Mouse (Mus musculus) kidney, adult 2 months (tissue): Measurements from ENCODE around the gene Atp2c2. TPM values are rescaled to one million over a fixed set of nuclear protein-coding genes. Genes with fewer than 3 reads are reported as not detected.

ENCODE experiments used
- DNase-seq: peaks from one replicate; pipeline ENCODE4 v3.0.0; 2021
- H3K27ac ChIP-seq: fragments of 200-500 bp; 2 replicates; pipeline ENCODE4 v1.5.1; 2012; ENCODE audit warnings: low read depth, low read length, control low read depth, inconsistent platforms; ENCODE audit not compliant: insufficient read depth
- H3K27me3 ChIP-seq: fragments of 200-500 bp; replicated peaks from 2 replicates; pipeline ENCODE4 v1.6.1; 2012; ENCODE audit warnings: mild to moderate bottlenecking, moderate library complexity, low read length, inconsistent platforms; ENCODE audit not compliant: control insufficient read depth, insufficient read depth
- H3K36me3 ChIP-seq: fragments of 200-500 bp; 2 replicates; pipeline ENCODE4 v1.6.1; 2012; ENCODE audit warnings: mild to moderate bottlenecking, moderate library complexity, low read length, inconsistent platforms; ENCODE audit not compliant: control insufficient read depth, insufficient read depth
- H3K4me1 ChIP-seq: fragments of 200-500 bp; 2 replicates; pipeline ENCODE4 v1.6.1; 2011; ENCODE audit warnings: low read length; ENCODE audit not compliant: control insufficient read depth, insufficient read depth
- H3K4me3 ChIP-seq: fragments of 200-500 bp; 2 replicates; pipeline ENCODE4 v1.5.1; 2011; ENCODE audit warnings: mild to moderate bottlenecking, low read depth, low read length, control low read depth; ENCODE audit not compliant: insufficient read depth
- CTCF ChIP-seq: fragments of 200-500 bp; conservative IDR thresholded peaks from 2 replicates; pipeline ENCODE4 v1.5.1; 2011; ENCODE audit warnings: low read depth, mild to moderate bottlenecking, control low read depth, low read length, moderate library complexity, mixed read lengths; ENCODE audit not compliant: insufficient read depth, insufficient read length
- POLR2A ChIP-seq: fragments of 200-500 bp; IDR thresholded peaks from one replicate; pipeline ENCODE4 v1.6.1; 2011; ENCODE audit warnings: low read depth, low read length, control low read depth
- WGBS: fragments of 180-500 bp; shearing (Covaris S2); methylation state at CpG from one replicate; pipeline ENCODE4 v1.1.7; 2018; 5-methylcytosine and 5-hydroxymethylcytosine counted together
- polyA plus RNA-seq: library from polyadenylated mRNA; depleted of rRNA; stranded (reverse); fragments of >200 nt; gene quantifications from 2 replicates; pipeline ENCODE4 v1.2.3, GENCODE M21; 2012

Atp2c2 gene
- polyA plus RNA-seq, 1 experiment: 0.52 TPM

- WGBS: 90% methylated on average over 9 of the region's 9 CpGs
- DNase-seq: no peak
- H3K27ac ChIP-seq: no peak overlapping the region
- H3K36me3 ChIP-seq: no peaks in the 10 kb centered on the region
- no peak for TF ChIP-seq CTCF
- H3K4me3 ChIP-seq: no peak overlapping the region
- no peaks in the 10 kb centered on the region for H3K27me3 ChIP-seq
- H3K4me1 ChIP-seq: no peaks in the 10 kb centered on the region
Observed at GRCm38 (mm10) chr8:119707146-119707545, 7.3 kb downstream of the Atp2c2 start.

DNA sequence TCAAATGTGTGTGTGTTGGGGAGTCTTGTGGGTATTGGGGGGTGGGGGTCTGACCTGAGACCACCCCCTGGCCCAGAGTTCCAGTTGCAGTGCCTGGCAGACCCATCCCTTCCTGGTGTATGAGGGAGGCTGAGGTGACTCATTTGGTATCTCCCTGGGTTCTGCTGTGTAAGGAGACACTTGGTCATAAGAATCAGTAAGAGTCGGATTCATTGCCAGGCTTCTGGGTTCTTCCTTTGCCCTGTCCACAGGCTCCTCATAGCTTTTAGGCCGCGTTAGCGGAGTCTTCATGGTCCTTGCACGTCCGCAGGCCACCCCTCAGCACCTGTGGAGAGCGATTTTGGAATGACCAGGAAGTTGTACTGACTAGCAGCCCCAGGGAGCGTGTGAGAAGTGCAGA lies 8.7 kb downstream of the Atp2c2 start:
- no peaks in the 10 kb centered on the region for H3K36me3 ChIP-seq
- H3K27ac ChIP-seq: no peak overlapping the region
- no peak for DNase-seq
- H3K4me3 ChIP-seq: no peak overlapping the region
- TF ChIP-seq POLR2A (no peak), CTCF (no peak)
- H3K4me1 ChIP-seq: no peaks in the 10 kb centered on the region
- WGBS: 92% methylated on average over 8 of the region's 8 CpGs
- H3K27me3 ChIP-seq: no peaks in the 10 kb centered on the region

DNA sequence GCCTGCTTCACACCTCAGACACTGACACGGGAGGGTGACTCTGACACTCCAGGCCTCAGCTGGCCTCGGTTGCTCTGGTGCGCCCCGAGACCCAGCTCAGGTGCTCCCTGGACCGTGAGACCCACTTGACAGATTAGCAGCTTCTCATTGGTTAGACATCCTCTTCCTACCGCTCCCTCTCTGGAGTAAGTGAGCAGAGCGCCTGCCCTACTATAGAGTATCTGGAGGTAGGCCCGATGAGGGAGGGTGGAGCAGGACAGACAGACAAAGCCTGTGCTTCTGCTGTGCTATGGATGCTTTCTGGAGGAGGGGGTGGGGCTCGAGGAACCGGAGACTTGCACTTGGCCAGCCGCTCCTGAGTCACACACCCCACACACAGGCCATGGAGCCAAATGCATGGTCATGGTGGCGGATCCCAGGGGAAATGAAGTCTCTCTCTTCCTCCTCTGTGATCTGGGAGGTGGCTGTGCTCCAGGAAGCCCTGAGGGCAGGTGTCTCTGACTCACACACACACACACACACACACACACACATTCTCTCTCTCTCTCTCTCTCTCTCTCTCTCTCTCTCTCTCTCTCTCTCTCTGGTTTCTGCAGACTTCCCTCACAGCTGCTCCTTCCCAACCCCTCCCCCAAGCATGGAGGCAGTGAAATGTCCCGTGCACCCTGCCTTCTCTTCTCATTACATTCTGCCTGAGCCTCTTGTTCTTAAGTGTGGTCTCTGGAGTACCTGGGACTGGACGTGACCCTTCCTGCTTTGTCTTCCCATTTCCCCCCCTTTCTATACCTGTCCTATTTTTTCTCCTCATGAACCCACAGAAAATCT lies 9.3 kb downstream of the Atp2c2 start:
- TF ChIP-seq CTCF: no peak
- TF ChIP-seq POLR2A: no peak
- Histone ChIP-seq H3K27me3 (no peaks in the 10 kb centered on the region), H3K4me3 (no peak overlapping the region), H3K36me3 (no peaks in the 10 kb centered on the region), H3K4me1 (no peaks in the 10 kb centered on the region), H3K27ac (no peak overlapping the region)
- WGBS: 59% methylated on average over 14 of the region's 14 CpGs
- peak; percentile 15 for DNase-seq

DNA sequence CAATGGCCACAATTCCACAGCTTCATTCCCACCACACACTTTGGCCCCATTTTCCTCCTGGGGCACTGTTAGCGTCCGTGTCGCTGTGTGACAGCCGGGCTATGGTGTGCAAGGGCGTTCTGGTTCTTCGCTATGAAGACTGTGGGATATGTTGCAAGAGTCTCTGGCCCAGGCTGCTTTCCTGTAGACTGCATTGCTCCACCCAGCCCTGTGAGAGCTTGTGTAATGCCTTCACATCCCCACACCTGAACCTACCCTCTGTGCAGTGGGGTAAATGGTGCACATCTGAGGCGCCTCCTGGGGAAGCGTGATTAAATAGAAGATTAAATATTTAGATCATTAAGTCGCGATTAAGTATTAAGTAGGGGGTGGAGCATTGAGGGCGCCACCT lies 9.9 kb downstream of the Atp2c2 start:
- DNase-seq: no peak
- TF ChIP-seq CTCF: no peak
- TF ChIP-seq POLR2A: no peak
- WGBS: 71% methylated on average over 11 of the region's 11 CpGs
- no peaks in the 10 kb centered on the region for H3K4me1 ChIP-seq
- no peak overlapping the region for H3K4me3 ChIP-seq
- no peak overlapping the region for H3K27ac ChIP-seq
- no peaks in the 10 kb centered on the region for H3K36me3 ChIP-seq
- no peaks in the 10 kb centered on the region for H3K27me3 ChIP-seq

DNA sequence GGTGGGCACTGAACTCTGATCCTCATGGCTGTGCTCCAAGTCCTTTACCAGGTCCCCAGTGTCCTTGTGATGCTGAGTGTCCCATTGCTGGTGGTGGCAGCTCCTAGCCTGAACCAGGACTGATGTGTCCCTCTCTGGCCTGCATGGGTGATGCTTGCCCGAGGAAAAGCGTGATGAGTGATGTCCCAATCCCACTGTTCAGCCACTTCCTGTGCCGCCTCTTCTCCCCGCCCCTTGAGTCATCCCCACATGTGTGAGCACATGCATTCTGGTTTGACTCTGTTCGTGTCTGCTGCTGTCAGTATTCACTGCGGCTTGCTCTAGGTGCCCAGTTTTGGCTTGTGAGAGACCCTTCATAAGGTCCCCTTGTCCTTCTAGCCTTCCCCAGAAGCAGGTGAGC lies 12.4 kb downstream of the Atp2c2 start:
- H3K4me1 ChIP-seq: no peaks in the 10 kb centered on the region
- H3K27ac ChIP-seq: no peak overlapping the region
- TF ChIP-seq CTCF (no peak), POLR2A (no peak)
- H3K36me3 ChIP-seq: no peaks in the 10 kb centered on the region
- H3K27me3 ChIP-seq: no peaks in the 10 kb centered on the region
- H3K4me3 ChIP-seq: no peak overlapping the region
- WGBS: 73% methylated on average over 6 of the region's 6 CpGs
- no peak for DNase-seq

- 96% methylated on average over 5 of the region's 5 CpGs for WGBS
- no peak overlapping the region for H3K4me3 ChIP-seq
- TF ChIP-seq POLR2A: no peak
- TF ChIP-seq CTCF: no peak
- no peaks in the 10 kb centered on the region for H3K36me3 ChIP-seq
- H3K27me3 ChIP-seq: no peaks in the 10 kb centered on the region
- H3K4me1 ChIP-seq: no peaks in the 10 kb centered on the region
- no peak for DNase-seq
- H3K27ac ChIP-seq: no peak overlapping the region
Observed at GRCm38 (mm10) chr8:119713421-119713820, 13.6 kb downstream of the Atp2c2 start.

GRCm38 (mm10) chr8:119715221-119715620 lies 15.4 kb downstream of the Atp2c2 start:
- peak; percentile 72 for DNase-seq
- Histone ChIP-seq H3K27ac (no peak overlapping the region), H3K4me3 (no peak overlapping the region), H3K36me3 (no peaks in the 10 kb centered on the region), H3K27me3 (no peaks in the 10 kb centered on the region), H3K4me1 (no peaks in the 10 kb centered on the region)
- 31% methylated on average over 12 of the region's 12 CpGs for WGBS
- no peak for TF ChIP-seq CTCF
- no peak for TF ChIP-seq POLR2A

DNA sequence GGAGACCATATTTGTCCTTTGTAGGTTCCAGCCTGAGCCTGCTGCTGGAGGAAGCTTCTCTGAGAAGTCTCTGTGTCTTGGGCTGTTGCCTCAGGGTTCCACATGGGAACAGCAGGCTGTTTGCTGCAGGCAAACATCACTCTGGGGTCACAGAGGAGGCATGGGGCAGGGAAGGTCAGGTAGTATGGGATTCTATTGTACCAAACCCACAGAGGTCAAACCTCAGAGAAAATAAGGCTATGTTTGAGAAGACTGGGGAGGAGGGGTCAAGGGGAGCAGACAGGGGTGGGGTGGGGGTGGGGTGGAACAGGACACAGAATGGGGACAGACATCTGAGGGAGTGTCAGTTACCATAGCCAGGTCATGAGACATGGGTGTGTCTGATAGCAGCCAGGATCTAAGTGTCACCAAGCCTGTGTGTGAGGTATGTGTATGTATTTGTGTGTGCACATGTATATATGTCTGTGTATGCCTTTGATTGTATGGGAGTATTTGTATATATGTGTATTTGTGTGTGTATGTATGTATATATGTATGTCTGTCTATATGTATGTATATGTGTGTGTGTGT lies 17.0 kb downstream of the Atp2c2 start:
- Histone ChIP-seq H3K4me3 (no peak overlapping the region), H3K27ac (no peak overlapping the region), H3K27me3 (no peaks in the 10 kb centered on the region), H3K36me3 (no peaks in the 10 kb centered on the region), H3K4me1 (no peaks in the 10 kb centered on the region)
- no peak for TF ChIP-seq CTCF
- TF ChIP-seq POLR2A: no peak
- no peak for DNase-seq
